Mouse (Mus musculus) spleen, adult 2 months (tissue): ENCODE results near the gene Acsf3.

Experiments used
- CTCF ChIP-seq: fragments of 200-500 bp; IDR thresholded peaks from 2 replicates; pipeline ENCODE4 v1.5.1; 2011; ENCODE audit warnings: mild to moderate bottlenecking, inconsistent platforms; ENCODE audit not compliant: insufficient read depth, insufficient read length, insufficient replicate concordance; ENCODE audit errors: extremely low read depth
- POLR2A ChIP-seq: fragments of 200-500 bp; IDR thresholded peaks from 2 replicates; pipeline ENCODE4 v1.6.1; 2011; ENCODE audit warnings: low read depth, low read length, inconsistent platforms

- TF ChIP-seq POLR2A (no peak), CTCF (no peak)
These were observed 18.8 kb downstream of the Acsf3 start for GRCm38 (mm10) chr8:122794175-122794454.
